Mouse (Mus musculus): ENCODE measurements at regions not wholly inside any gene's neighbourhood (a gene's known extent, or its start where the extent isn't known, plus 50 kb on each side); places are given as distances from the start of the nearest gene placed in this dataset.

DNA sequence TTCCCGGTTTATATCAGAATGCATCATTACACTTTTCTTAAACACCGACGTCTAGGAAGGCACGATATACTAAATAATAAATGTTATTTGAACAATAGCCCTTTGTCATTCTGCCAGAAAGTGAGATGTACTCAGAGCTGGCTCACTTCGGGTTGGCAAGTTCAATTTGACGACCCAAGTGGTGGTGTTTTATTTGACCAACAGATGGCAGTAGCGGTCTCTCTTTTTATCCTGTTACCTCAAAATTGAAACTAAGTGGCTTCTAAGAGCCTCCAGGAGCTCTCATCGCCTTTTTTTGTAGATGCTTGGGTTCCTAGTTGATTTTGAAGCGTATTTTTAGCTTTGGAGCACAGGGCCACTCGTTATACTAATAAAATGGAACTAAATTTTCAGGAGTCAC is 66.7 kb upstream of the Chmp2b start:
- peak; percentile 81 for DNase-seq (ENCODE audit: low read depth, low spot score)

DNA sequence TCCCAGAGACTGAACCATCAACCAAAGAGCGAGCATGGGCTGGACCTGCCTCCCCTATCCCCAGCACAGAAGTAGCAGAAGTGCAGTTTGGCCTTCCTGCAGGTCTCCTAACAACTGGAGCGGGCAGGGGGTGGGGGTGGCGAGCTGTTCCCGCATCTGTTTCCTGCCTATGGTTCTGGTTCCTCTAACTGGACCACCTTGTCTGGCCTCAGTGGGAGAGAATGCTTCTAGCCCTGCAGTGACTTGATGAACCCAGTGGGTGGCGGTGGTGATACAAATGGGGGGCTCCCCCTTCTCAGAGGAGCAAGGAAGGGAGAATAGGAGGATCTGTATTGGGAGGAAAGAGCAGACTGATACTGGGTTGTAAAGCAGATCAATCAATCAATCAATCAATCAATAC is 69.2 kb upstream of the Chmp2b start:
- peak; percentile 57 for DNase-seq (ENCODE audit: low read depth, low spot score)

DNA sequence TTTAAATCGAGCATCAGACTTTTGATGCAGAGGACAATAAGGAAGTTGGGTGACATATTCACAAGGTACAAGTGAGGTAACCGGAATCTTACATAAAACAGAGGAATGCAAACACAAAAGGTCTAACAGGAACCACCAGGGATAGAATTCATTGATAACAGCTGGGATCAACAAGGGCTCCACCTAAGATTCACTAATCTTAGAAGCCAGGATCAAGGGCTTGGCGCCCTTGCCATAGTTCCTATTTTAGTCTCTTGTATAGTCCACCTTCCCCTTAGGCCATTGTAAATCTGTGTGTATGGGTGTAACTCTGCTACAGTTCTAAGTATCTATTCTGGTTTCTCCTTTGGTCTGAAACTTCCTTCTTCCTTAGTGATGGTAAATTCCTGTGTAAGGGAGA is 84.2 kb upstream of the Chmp2b start:
- peak; percentile 85 for DNase-seq (ENCODE audit: low read depth, low spot score)

DNA sequence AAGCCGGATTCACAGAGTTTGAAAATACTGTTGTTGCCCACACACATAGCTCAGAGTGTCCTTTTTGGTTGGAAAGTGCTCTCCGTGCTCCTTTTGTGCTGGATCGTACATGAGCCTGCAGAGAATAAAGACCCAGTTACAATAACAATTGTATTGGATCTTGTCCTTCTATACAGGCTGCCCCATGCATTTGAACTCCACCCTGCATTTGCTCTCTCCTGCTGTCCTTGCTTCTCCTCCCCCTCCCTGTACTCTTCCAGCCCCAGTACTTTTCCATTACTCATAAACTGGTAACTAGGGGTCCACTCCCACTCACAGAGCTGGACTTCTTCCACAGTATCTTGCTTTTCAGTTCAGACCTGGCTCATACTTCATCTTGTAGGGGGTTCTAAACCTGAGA is 86.5 kb upstream of the Chmp2b start:
- DNase-seq (ENCODE audit: low read depth, low spot score) = peak; percentile 82

DNA sequence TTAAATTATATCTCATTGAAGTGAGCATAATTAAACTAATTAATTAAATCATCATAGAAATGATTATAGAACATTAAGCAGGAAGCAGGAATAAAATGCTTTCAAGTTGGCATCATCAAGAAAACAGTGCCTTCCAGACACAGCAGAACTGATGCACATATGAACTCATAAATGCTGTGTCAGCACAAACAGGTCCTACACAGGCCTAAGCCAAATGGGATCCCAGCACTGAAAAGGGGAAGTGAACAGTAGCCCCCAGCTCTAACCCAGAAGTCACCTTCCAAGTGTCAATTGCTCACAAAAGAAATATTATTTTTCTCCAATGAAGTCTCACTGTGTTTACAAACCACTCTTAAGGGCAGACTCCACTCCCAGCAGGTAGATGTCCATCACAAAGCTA is 93.0 kb upstream of the Chmp2b start:
- DNase-seq (ENCODE audit: low read depth, low spot score) = no peak

DNA sequence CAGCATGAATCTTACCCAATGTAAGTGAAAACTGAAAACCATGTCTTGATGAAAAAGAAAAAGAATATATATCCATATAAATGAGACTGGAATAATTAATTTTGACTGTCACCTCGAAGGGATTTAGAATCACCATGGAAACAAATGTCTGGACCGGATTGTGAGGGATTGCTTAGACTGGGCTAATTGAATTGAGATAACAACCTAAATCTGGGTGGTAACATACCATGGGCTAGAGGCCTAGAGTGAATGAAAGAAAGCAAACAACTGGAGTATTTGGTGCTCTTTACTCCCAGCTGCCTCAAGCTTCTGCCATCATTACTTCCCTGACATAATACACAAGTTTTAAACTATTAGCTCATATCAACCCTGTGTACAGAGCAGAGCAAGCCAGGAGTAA is 95.3 kb upstream of the Chmp2b start:
- DNase-seq (ENCODE audit: low read depth, low spot score) = no peak

DNA sequence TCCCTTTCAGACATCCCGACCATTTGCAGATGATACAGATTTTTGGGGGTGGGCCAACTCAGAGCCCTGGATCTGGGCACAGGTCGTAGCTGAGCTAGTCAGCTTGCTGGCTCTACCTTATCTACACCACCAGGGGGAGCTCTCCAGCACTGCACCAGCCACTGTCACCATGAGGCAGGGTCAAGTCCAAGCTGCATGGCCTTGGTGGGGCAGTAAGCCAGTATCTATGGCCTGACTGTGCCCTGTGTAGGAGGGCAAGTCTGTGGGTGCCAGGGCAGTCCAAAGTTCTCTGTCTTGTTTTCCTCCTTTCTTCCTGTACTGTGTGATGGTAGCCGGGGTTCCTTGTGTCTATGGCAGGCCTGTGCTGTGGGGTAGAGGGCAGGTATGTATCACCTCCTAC is 102.3 kb upstream of the Chmp2b start:
- DNase-seq (ENCODE audit: low read depth, low spot score) = peak; percentile 77

DNA sequence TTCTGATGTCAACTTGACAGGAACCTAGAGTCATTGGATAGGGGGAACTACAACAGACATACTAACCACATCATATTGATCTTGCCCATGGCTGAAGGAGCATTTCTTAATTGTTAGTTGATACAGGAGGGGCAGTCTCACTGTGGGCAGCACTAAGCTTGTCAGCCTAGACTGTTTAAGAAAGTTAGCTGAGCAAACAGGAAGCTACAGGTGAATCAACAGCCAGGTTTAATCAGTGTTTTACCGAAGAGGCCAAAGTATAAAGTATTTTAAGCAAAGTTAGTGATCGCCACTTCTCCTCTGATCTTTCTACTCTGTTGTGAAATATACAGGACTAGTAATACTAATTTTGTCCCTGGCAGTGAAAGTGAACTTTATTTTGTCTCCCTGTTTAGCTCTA is 109.6 kb upstream of the Chmp2b start:
- DNase-seq (ENCODE audit: low read depth, low spot score) = no peak

DNA sequence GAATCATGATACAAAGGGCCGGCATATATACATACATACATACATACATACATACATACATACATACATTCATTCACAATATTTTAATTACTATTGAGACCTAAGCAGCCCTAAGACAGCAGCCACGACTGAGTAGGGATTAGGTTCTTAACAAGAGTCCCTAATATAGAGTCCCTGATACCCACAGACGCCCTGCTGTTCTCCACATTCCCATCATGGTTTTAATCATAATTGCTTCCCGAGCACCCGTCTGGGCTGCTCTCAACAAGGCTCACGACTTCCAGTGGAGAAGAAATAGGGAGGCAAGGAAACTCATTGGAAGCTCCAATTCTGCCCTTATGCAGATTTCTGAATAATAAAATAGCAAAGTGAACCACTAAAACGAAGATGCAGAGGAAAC is 120.6 kb upstream of the Chmp2b start:
- no peak for DNase-seq (ENCODE audit: low read depth, low spot score)

DNA sequence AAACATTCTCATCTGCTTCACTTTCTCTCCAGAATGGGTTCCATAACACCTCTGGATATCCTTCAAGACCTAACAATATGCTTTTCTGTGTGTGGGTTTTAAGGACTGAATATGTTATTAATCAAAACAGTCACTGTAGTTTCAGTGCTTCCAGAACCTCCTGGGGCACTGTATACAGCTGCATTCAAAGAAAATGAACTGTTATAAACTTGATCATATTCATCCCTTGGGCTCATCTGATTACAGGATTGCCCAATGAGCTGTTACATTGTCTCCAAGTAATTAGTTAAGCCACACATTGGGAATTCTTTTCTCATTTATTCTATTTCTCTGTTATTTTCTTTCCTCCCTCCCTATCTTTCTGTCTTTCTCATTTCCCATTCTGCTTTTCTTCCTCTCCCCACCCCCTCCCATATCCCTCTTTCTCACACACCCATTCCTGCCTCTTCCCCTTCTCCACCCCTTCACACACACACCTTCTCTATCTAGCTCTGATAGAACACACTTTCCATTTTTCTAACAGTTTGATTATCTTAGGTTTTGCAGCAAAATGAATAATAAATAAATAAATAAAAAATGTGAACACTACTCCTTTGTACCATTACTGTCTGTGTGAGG is 121.3 kb upstream of the Chmp2b start:
- no peak for DNase-seq (ENCODE audit: low read depth, low spot score)

DNA sequence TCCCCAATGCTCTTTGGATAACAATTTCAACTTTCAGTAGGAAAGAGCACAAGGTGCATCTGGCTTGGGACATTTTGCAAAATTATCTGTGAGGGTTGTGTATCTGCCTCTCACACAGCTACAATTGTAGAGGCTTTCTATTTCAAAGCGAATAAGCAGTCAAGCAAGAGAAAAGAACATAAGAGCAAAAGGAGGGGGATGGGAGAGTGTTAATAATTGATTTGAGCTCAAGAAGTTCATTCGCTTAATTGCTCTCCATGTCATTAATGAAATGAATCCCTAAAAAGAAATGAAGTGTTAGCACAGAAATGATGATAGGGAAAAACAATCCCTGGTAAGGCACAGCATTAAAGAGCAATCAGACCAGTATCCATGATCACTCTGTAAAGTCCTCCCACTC is 121.4 kb upstream of the Vgll3 start:
- no peak for DNase-seq (ENCODE audit: low read depth, low spot score)

DNA sequence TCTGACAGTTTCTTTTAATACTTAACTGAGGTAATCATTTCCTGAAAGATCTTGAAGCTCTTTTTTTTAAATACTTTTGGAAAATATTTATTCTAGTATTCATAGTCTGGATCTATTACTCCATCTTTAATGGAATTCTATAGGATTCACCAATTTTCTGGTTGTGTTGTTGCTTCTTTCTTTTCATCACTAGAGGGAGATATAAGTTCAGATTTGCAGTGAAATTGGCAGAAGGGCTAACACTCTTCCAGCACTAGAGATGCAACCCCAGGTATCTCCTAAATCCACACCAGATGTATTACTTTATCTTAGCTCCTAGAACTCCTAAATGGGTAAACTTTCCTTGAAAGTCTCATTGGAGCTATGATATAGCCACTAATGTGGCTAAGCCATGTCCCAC is 99.4 kb upstream of the Vgll3 start:
- peak; percentile 13 for DNase-seq (ENCODE audit: low read depth, low spot score)

DNA sequence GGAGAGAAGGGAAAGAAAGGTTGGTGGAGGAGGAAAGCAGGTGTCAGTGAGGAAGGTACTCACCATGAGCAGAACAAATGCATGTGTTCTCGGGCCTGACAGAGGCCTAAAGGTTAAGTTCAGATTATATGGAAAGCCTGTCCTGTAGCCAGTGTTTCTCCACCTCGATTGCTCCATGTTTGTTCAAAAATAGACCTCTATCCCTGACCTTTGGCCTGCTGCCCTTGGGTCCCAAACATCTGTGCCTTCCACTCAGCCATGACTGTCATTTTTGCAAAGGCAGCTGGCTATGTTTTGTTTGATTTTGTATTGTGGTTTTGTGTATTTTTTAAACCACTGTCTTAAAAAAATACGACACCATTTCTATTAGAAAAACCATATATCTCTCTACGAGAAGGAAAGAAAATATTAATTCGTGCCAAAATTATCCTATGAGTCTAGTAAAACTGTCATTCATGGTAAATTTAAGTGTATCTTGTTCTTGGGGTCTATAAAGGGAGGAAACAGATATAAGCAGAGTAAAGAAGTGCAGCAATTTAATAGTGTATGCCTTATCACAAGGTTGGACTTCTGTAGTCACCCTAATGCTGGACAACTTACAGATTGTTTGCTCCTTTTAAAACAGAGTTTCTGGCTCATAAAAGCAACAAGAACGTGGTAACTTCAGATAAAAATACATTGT is 96.1 kb upstream of the Vgll3 start:
- DNase-seq (ENCODE audit: low read depth, low spot score) = no peak

DNA sequence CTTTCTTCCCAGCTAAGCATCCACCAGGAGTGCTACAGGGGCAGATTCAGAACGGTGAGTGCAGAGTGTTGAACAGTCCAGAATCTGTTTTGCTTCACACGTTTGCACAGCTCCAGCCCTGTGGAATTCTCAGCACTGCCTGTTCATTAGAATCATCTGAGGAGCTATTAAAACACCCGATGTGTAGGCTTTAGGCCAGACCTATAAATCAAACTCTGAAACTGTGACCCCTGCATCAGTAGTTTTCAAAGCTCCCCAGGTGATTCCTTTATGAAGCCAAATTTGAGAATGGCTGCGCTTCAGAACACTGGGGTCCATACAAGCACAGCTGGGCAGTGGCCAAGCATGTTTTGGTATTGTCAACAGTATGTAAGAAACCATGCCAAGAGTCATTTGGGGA is 94.1 kb upstream of the Vgll3 start:
- no peak for DNase-seq (ENCODE audit: low read depth, low spot score)

DNA sequence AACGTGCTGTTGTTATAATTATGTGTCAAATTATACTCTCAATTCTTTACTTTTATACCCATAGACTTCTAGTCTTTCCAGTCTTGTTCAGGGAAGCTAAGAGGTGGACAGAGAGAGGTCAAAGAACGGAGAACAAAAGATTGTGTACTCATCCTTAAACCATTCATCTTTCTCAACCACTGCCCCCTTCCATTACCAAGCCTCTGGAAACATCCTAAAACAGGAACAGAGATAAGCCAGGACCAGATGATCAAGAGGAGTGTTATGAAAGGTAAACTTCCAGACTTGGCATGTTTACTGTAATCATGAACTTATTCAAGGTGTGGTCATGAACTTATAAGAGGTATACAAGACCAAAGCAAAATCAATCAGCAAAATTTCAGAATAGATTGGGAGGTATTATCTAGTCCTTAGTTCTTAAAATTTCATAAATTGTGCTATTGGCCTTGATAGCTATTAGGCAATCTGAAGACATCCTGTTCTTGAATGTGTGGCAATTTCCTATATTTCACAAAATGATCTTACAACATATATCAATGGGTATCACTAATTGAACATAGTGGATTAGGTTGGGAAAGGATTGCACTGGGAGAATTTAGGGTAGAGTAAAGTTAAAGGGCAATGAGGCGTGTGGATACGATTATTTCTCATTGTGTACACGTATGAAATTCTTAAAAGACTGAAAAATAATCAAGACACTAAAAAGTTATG is 89.3 kb upstream of the Vgll3 start:
- no peak for DNase-seq (ENCODE audit: low read depth, low spot score)

DNA sequence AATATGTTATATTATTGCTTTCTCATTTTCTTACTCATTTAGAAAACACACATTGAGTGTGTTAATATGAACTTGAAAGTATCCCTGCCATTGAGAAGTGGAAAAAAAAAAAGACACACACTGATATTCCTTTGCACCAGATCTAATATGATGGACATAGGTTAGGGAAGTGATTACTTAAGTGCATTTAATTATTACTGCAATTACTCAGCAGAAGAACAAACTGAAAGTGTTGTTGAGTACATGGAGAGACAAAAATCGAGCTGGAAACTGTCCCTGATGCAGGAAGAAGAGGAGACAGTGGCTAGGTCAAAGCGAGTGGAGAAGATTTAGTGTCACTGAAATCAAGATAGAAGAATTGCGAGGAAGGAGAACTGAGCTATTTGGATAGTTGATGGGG is 88.8 kb upstream of the Vgll3 start:
- DNase-seq (ENCODE audit: low read depth, low spot score) = no peak

DNA sequence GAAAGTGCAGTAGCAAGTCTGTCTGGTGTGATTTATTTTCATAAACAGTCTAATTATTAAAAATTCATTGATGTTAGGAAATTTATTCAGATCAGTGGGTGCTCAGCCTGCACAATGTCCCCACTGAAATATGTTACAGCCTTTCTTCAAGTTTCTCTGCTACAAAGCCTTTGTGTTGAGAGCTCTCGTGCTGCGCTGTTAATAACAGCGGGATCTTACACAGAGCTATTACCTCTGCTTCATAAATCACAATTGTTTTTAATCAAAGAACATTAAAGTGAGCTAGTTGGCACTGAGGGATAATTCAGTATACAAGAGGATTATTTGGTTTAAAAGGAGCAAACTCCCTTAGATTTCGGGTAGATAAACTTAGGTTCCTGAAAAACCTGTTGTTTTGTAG is 85.7 kb upstream of the Vgll3 start:
- no peak for DNase-seq (ENCODE audit: low read depth, low spot score)

DNA sequence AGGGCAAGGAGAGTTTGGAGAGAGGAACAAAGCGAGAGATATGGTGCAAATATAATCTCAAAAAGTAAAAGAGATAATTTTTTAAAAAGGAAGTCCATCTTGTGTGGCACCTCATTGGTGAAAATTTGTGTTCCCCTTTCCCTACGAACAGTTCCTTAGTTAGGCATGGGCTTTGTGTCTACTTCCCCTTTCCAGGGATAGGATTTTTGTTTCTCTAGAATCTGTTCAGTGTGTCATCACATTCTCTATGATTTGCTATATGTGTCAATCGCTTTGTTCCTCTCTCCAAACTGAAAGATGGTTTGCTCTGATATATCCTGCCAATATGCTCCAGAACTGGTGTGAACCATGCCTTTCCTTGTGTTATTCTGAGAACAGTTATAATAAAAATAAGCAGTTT is 75.4 kb upstream of the Vgll3 start:
- no peak for DNase-seq (ENCODE audit: low read depth, low spot score)

DNA sequence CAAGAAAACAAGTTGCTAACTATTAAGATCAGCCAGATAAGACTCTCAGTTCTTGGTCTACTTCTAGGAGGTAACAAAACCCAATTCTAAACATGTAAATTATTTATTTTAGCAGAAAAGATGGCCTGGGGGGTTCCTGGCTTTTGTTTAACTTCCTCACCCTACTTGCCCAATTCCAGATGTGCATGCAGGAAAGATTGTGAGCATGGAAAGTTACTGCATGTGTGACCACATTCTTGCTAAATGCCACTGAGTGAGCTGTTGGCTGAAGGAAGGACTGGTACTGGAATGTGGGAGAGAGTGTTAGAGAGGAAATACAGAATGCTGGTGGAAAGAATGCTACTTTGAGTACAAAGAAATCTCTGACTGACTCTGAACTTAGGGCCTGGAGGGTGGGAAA is 72.1 kb upstream of the Vgll3 start:
- DNase-seq (ENCODE audit: low read depth, low spot score) = no peak

DNA sequence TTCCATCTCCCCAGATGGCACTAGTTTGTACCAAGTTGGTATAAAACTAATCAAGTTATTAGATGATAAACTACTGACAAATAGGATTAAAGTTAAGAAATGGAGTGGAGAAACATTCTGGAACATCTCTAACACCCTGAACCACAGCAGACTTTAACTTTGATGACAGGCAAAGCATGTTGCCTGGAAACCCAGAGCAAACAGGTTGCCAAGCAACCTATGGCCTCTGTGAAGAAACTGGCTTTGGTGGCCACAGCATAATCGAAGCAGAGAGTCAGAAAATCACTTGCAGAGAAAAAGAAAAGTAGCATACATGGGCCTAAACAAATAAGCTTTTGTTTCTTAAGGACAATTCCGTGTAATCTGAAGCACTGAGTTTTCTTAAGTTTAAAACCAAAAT is 59.4 kb upstream of the Vgll3 start:
- DNase-seq (ENCODE audit: low read depth, low spot score) = no peak
